Mouse (Mus musculus): ENCODE data around the gene Atg13. TPM values are rescaled to one million over a fixed set of nuclear protein-coding genes. Genes with fewer than 3 reads are reported as not detected.
A peak's percentile ranks its signal among the peaks of the same experiment; 100 is the strongest.
"Not testable (repeated sequence)": the region's sequence is repeated elsewhere in the genome, so short reads cannot be mapped to it uniquely, and the experiment has no call there.

The Atg13 gene
- 10 to 100 TPM; 33.5 to 64.5 TPM for total RNA-seq (2021)
- long read RNA-seq, experiment 1, transcript Atg13-202 (16 exons, 3,551 nt), result major isoform, 22 of 35 reads
- long read RNA-seq, experiment 1, partial matches to known transcripts, result 6 of 35 reads
- long read RNA-seq, experiment 1, other reads (novel, unspliced or antisense), result 5 of 35 reads
- long read RNA-seq, experiment 2, transcript Atg13-202 (16 exons, 3,551 nt), result major isoform, 30 of 65 reads
- long read RNA-seq, experiment 2, partial matches to known transcripts, result 12 of 65 reads
- long read RNA-seq, experiment 2, other reads (novel, unspliced or antisense), result 18 of 65 reads

DNA sequence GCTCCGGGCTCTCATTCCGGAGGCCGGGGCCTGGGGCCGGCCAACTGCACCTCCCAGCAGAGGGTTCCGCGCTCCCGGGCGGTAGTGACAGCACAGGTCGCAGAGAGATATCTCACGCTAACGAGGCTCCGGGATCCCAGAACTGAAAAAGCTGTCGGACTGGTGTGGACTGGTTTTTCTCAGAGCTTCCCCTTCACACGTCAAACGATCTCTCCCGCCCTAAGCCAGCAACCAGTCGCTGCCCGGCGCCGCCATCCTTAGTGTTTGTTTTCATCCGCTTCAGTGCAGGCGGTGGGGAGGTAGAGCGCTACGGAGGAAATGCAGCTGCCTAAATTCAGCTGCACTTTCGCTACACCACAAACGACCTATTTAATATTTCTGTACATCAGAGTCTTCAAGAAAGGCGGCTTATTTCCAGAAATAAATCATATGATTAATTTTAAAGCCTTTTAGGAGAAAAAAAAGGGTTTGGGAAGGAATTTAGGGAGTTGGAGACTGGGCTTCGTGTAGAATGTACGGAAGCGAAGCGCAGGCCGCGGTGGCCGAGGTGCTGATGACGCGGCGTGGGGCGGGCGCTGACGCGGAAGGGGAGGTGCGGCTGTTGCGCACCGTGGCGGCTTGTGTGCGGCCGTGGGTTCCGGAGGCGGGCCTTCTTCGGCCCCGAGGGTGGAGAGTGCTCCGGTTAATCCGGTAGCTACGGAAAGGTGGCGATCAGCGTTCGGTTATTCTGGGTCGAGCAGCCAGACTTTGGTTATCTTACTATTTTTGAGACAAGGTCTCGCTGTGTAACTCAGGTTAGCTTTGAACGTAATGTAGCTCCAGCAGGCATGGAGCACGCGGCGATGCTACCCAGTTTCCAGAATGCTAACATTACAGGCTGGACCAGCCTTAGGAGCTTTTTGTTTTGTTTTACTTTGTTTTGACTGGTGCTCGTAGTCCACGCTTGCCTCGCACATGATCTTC lies at the start of gene Atg13, which contains the start of gene Harbi1:
TSS of gene Atg13 (minus strand) at position 305 of the 963 bp plus-strand sequence.
TSS of gene Harbi1 (plus strand) at position 581 of the 963 bp plus-strand sequence.
- peak; percentile 94 for DNase-seq (ENCODE audit: low spot score in 2 of 2)

DNA sequence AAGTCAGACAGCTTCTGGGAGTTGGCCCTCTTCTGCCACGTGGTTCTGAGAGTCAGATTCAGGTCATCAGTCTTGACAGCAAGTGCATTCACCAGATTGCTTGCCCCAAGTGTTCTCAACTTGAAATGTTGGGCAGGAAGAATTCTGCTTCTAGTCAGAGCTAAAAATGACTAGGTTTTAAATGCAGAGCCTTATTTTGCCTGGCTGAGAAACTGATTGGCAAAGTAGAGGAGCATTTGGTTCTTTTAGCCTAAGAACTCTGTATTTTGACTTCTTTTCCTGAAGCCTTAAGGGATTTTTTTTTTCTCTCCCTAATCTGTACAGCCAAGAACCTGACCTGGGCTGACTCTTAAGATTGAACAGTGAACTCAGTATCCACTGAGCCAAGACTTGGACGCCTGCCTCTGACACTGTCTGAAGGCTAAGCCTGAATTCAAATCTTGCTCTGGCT lies 39.5 kb upstream of the Atg13 start:
- no peak for DNase-seq (ENCODE audit: low spot score in 2 of 2)

DNA sequence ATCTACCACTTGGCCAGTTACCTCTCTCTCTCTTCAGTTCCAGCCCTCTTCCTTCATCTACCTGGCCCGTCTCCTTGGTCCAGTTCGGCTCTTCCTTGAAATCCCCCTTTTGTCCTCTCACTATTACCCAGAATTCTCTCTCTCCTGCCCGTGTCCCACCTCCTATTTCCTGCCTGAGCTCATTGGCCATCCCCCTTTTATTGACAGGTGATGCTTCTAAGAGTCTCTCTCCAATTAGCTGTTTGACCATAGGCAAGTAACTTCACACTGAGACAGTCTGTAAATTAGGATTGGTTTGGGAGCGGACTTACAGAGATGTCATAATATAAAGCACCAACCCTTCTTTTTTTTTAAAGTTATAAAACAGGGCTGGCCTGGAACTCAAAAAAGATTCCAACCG lies 34.3 kb upstream of the Atg13 start:
- DNase-seq (ENCODE audit: low spot score in 2 of 2), result no peak

DNA sequence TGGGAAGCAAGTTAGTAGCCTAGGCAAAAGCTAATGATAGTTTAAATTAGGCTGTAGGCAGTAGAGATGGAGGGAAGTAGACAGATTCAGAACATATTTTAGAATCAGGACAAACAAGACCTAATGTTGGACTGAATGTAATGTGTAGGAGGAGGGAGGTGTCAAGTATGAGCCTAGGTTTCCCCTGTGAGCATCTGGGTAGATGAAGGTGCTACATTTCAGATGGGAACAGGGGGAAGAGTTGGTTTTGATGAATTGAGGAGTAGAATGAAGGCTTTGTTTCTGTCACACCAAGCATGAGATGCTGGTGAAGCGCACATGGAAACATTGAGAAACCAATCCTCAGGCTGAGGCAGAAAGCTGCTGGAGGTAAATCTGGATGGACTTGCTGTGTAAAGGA lies 29.2 kb upstream of the Atg13 start:
- no peak for DNase-seq (ENCODE audit: low spot score in 2 of 2)

DNA sequence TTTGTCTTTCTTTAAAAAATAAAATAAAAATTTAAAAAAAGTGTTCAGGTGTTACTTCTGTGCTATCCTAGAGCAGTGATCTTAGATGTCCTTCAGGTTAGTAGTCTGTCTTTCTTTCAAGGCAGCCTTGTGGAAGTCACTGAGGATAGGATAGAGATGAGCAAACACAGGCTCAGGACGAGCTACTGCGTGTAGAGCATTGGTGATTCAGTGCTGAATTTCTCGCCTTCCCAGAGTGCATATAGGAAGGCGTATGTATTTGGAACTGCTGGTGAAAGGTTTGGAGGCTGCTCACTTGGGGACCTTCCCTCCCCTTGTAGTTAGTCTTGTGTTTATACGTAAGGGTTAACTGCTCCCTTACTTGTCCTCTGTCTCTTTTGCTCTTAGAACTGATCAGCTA lies 24.8 kb upstream of the Atg13 start:
- no peak for DNase-seq (ENCODE audit: low spot score in 2 of 2)

DNA sequence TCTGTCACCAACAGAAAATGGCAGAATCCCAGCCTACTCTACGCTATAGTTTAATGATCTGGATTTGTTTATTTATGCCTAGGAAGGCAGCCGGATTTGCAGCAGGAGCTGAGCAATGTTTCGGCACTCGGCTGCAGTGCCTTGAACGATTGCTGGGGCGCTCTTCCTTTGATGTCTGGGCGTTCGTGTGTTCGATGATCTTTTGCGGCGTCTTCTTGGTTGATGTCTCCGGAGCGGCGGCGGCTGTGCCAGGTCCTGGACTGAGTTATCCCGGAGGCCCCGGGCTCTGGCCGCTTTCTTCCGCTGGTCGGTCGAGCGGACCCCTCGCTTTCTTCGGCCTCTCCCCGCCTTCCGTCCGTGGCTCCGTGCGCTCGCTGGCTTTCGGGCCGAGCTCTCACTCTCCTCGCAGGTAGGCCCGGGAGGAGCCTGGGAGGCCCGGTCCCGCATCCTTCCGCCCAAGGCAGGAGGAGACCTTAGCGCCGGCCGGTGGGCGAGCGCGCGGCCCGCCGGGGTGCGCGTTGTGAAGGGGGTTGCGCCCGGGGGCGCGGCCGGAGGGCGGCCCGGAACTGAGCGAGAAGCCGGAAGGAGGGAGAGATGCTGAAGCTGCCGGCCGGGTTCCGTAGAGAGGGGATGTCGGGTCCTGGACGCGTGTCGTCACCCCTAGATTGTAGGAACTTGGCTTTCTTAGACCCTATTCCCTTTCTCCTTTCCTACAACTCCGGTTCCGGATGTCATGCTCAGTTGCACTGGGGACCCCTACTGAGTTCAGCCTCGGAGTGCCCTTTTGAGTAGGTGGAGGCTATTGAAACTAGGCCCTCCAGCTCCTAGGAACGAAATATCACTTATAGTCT lies 19.8 kb upstream of the Atg13 start, which contains the start of gene Ambra1:
TSS of gene Ambra1 (plus strand) at position 164 of the 851 bp plus-strand sequence.
- peak; percentile 69 to 81 for DNase-seq (ENCODE audit: low spot score in 2 of 2)

DNA sequence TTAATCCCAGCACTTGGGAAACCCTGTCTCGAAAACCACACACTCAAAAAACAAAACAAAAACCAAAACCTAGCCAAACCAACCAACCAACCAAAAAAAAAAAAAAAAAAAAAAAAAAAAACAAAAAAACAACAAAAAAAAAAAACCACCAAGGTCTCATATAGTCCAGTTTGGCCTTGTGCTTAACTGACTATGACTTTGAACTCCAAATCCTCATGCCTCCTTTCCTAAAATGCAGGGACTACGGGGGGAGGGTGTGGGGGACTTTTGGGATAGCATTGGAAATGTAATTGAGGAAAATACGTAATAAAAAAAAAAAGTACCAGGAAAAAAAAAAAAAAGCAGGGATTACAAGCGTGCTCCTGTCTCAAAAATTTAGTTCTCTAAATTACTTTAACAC lies 19.2 kb upstream of the Atg13 start:
- no peak for DNase-seq (ENCODE audit: low spot score in 2 of 2)

DNA sequence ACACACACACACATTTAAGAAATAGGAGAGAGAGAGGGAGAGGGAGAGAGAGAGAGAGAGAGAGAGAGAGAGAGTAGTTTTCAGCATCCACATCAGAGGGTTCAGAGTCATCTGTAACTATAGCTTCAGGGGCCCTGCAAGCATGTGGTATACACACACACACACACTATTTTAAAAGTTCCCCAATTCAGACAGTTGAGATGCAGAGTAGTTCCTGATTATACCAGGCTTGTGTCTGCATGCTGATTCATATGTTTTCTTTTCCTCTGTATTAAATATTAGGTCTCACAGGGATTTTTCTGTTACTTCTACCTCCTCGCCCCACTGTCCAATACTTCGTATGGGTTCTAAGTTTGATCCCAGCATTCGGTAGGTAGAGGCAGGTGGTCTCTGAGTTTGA lies 16.6 kb upstream of the Atg13 start:
- no peak for DNase-seq (ENCODE audit: low spot score in 2 of 2)

DNA sequence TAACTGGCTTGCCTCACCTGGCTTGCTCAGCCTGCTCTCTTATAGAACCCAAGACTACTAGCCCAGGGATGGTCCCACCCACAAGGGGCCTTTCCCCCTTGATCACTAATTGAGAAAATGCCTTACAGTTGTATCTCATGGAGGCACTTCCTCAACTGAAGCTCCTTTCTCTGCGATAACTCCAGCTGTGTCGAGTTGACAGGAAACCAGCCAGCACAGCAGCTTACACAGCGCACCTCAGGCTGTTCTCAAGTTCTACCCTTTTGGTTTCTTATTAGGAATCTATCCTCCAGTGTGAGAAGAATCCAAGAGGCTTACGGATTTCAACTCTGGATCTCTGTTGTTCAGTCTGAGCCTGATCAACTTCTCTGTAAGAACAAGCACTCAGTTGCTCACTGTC lies 15.1 kb upstream of the Atg13 start:
- not testable (repeated sequence) for DNase-seq (ENCODE audit: low spot score in 2 of 2)

DNA sequence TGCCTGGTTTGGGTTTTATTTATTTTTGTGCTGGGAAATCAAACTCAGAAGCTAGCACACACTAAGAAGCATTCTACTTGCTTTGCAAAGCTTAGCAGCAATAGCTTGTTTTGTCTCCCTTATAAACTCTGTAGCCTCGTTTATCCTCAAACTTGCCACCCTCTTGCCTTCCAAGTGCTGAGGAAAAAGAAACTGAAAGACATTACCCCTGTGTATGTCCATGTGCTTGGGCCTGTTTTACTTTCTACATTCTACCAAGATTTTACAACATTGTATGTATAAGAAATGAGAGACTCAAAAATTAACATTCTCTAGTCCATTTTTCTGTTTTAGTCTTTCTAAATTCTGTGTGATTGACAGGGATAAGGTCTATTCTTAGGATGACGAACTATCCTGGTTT lies 14.3 kb upstream of the Atg13 start:
- DNase-seq (ENCODE audit: low spot score in 2 of 2), result no peak

DNA sequence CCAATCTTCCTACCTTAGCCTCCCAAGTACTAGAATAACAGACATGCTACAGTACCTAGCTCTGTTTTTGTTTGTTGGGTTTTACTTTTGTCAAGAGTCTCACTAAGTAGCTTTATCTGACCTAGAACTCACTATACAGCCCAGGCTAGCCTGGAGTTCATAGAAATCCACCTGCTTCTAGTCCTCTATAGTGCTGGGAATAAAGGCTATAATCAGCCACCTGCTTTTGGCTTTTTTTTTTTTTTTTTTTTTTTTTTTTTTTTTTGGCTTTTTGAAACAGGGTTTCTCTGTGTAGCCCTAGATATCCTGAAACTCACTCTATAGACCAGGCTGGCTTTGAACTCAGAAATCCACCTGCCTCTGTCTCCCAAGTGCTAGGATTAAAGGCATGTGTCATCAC lies 13.6 kb upstream of the Atg13 start:
- DNase-seq (ENCODE audit: low spot score in 2 of 2), result no peak

DNA sequence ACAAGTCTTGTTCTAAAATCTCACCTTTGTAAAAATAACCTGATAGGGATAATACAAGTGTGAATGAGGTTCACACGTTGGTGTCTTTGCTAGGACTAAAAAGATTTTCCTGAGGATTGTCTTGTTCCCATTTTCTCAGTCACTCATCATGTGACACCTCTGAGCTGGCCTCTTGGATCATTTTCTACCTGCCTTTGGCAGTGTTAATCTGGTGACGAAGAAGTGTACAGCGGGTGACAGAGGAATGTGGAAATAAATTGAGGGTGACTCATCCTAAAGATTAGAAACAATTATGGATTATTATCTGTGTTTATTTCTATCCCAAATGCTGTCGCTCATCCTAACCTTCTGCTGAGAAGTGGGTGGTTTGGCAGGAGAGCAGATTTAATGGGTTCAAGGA lies 13.0 kb upstream of the Atg13 start:
- DNase-seq (ENCODE audit: low spot score in 2 of 2), result no peak

DNA sequence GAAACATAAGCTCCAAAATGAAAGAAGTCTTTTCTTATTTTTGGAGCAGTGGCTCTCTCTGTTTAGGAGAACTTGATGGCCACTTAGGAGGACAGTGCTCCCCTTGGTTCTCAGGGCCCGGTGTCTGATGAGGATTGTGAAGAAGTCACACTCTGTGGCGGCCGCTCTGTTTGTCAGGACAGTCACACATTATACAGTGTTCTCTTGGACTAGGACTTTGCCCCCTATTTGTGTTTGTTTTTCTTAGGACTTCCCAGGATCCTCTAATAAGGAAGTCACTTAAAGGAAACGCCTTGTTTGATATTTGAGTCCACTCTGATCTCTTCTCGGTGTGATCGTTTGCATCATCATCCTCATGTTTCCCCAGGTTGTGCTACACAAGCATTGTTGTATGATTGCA lies 7.9 kb upstream of the Atg13 start:
- no peak for DNase-seq (ENCODE audit: low spot score in 2 of 2)

DNA sequence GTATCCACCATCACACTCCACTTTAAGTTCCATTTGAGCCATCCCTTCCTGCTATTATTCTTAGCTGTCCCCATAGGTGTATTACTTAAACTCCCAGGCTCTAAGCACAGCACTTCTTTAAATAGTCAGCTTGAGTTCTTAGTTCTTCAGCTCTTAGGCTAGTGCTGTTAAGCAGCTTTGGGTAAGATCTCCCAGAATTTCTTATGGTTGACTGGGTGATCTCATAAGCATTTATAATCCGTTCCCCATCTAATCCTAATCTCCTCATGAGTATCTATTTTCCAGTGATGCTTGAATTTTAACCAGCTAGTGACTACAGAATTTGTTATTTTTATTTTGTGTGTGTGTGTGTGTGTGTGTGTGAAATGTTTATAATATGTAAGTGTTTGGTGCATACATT lies 4.5 kb upstream of the Atg13 start:
- no peak for DNase-seq (ENCODE audit: low spot score in 2 of 2)

DNA sequence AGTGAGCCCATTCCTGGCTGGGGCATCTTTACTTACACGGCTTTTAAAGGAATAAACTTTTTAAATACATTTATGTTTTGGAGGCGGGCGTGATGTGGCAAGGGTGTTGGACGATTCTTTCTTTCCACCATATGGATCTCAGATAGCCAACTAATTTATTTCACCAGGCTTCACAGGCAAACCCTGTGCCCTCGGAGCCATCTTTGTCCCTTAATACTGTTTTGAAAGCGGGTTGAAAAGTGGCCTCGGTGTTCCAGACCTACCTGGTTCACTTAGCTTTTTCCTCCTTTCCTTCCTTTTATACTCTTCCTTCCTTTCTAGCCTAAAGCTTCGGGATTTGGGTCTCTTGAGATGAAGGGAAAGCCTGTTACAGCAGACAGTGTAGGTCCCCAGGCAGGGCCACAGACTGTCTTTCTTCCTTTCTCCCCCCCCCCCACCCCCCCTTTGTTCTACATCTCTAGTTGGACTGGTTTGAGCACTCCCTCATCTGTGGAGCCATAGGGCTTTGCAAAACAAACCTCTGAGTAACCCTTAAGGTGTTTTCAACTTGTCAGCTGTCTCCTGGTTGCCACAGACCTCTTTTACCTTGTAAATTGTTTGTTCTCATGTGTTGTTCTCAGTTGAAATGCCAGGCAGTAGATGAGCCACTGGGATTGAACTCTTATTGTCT lies 1.0 kb upstream of the Atg13 start:
- DNase-seq (ENCODE audit: low spot score in 2 of 2), result no peak

DNA sequence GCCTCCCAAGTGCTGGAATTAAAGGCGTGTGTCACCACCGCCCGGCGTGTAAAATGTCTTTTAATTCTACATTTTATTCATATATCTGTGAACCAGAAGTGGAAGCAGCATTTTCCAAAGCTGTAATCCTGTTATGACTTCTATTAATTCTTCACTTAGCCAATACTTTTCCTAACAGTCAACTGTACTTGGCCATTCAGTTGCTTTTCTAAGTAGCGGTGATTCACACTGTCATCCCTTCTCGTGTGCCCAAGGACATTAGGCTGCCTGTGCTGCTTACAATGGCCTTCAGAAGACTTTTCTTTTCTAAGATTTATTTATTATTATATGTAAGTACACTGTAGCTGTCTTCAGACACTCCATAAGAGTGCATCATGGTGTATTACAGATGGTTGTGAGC lies 2.0 kb downstream of the Atg13 start:
- no peak for DNase-seq (ENCODE audit: low spot score in 2 of 2)

DNA sequence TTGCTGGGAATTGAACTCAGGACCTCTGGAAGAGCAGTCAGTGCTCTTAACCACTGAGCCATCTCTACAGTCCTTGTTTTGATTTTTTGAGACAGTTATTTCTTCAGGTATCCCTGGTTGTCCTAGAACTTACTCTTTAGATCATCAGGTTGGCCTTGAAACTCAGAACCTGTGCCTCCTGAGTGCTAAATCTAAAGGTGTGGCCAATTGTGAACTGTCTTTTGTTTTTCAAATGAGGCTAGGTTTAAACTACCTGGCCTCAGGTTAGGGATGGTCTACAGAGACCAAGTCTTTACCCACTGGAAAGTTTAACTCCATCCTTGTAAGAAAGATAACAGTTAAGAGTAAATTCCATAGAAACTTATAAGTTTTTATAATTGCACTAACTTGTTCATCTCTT lies 3.9 kb downstream of the Atg13 start:
- DNase-seq (ENCODE audit: low spot score in 2 of 2), result no peak

DNA sequence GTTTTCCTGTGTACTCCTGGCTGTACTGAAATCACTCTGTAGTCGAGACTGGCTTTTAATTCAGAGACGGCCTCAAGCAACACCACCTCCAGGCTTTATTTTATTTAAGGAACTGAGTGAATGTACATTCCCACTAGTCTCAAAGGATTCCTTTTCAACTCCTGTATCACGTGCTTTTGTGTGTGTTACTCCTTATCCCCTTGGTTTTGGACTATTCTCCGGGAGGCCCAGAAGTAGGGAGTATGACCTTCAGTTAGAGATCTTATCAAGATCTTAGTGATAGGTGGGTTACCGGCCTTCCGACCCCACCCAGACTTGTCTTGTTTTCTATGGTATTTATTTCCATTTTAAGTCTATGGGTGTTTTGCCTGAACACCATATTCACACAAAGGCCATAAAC lies 4.6 kb downstream of the Atg13 start:
- no peak for DNase-seq (ENCODE audit: low spot score in 2 of 2)

DNA sequence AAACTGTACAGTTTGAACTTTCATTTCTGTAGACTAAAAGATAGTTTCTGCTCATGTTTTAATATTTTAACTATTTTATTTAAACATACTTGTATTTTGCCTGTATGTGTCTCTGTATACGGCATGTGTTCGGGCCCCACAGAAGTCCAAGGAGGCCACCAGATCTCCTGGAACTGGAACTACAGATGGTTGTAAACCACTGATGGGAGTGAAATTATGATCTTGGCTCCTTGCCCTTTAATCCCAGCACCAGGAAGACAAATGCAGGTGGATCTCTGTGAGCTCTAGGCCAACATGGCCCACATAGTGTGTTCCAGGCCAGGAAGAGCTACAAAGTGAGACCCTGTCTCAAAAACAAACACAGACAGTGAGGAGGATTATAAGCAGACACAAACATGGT lies 9.0 kb downstream of the Atg13 start:
- no peak for DNase-seq (ENCODE audit: low spot score in 2 of 2)

DNA sequence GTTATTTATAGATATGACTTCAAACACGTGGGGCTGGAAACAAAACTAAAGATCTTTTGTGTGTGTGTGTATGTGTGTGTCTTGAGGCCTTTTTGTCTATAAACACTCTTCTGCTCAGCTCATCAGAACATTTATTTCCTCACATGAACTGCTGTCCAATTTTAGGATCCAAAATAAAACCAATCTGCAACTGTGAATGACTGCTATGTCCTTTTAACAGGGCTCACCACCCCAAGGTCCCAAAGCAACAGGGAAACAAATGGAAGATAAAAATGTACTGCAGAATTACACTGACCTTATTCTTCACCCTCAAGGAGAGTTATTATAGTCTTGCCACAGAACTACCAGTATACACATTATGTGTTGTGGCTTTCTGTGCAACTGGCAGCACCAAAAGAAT lies 11.2 kb downstream of the Atg13 start:
- DNase-seq (ENCODE audit: low spot score in 2 of 2), result no peak

DNA sequence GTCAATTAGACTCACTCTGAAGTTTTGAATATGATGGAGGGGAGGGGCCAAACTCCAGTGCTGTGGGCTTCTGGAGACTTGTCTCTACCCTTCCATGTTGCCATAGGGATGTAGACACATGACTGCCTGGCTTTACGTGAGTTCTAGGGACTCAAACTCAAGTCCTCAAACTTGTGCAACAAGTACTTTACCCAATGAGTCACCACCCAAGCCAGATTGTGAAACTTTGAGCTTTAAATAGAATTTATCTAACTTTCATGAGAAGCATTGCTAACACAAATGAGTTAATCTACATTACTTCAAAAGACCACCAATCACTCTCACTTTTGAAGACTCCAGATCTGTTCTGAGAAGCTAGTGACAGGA lies 14.2 kb downstream of the Atg13 start:
- no peak for DNase-seq (ENCODE audit: low spot score in 2 of 2)
